Mouse (Mus musculus) cerebellum, adult 11 months (tissue): ENCODE measurements around the gene Znrd1.
A peak's percentile ranks its signal among the peaks of the same experiment; 100 is the strongest.

Experiments
- DNase-seq: peaks from one replicate; pipeline ENCODE4 v3.0.0; 2022

The Znrd1 gene

DNA sequence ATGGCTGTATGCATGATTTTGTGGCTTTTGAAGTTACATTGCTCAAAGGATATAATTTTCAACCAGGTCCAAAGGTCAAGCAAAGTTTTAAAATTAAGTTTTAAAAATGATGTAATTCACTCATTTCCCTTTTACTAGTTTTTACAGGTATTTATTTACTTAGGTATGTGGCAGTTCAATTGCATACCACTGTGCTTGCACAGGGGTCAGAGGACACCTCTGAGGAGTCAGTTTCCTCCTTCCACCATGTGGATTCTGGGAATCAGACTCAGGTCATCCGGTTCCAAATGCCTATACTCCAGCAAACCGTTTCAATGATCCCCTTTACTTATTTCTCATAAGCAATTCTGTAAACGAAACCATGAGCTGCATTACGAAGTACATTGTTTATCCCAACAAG, 35.6 kb downstream of the Znrd1 start:
- DNase-seq = no peak

DNA sequence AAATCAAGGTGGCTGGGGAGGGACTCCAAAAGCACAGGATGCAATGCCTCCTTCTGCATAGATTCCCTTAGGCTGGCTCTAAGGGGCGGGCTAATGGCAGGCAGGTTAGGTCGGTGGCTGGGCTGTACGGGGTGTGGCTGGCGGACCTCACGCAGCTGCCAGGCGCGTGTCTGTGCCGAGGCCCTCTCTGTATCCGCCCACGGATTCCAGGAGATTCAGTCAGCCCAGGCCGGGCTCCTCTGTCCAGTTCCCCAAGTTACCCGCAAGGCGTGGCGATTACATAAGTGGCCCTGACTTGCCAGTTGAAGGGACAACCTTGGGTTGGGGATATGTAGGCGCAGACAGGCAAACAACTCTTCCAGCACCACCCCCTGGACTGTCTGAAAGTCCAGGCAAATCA, 38.1 kb downstream of the Znrd1 start:
- DNase-seq = no peak

DNA sequence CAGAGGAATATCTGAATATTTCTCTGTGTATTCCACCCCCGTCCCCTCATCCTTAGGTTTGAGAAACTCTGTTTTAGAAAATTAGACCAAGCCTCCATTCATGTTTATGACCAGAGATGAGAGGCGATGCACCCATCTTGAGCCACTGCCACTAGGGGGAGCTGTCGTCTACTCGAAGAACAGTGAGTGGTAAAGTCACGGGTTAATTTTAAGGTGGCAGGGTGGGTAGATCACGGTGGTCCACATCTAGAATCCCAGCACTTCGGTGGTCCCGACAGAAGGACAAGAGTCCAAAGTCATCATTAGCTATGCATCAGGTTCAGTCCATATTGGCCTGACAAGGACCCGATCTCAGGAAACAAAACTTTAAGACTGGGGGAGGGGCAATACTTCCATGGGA, 43.3 kb downstream of the Znrd1 start:
- DNase-seq = peak; percentile 31

DNA sequence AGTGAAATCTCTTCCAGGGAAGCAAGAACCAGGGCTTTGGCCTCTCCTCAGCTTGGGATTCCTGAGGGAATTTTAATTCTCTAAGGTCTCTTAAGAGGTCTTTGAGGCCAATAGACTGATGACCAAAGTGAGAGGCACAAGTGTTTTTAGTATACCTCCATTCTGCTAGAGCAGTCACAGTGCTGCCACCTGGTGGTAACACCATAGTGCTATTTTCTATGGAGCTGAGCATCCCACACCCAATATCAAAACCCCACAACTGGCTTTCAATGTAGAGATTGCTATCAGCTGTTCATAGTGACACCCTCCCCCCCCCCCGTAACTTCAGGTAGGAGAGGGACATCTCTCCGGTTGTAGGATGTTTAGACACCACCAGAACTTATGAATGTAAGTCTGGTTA, 44.3 kb downstream of the Znrd1 start:
- peak; percentile 59 for DNase-seq

DNA sequence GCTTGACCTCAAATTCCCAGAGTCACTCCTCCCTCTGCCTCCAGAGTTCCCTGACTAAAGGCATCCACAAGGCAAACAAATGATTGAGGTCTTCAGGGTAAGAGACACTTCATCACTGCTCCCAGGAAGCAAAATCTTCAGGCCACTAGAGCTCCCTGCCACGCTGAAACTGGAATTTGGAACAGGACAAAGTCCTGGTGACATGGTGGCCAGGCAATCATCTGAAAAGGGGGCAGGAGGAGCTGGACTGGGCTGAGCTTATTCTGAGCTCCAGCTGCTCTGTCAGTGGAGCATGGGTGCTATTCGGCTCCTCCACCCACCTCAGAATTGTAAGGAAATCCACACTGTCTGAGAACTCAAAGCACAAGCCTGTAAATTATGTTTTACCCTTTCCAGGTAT, 46.3 kb downstream of the Znrd1 start:
- no peak for DNase-seq

DNA sequence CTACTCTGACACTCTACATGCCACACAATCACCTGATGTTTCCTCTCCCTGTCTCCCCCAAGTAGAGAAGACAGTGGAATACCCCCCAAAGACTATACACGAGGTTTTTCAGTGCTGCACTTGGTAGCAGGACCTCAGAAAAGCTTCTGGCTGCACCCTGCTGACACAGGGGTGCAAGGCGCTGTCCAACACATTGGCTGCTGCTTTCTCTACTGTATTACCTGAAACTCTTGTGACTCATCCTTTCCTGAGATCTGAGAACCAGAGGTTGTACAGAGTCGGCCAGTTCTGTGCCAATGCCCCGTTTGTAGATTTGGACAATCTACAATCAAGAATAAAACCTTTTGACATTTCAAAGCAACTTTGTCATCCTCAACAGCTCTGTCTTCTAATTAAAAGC, 48.6 kb downstream of the Znrd1 start:
- DNase-seq = no peak

DNA sequence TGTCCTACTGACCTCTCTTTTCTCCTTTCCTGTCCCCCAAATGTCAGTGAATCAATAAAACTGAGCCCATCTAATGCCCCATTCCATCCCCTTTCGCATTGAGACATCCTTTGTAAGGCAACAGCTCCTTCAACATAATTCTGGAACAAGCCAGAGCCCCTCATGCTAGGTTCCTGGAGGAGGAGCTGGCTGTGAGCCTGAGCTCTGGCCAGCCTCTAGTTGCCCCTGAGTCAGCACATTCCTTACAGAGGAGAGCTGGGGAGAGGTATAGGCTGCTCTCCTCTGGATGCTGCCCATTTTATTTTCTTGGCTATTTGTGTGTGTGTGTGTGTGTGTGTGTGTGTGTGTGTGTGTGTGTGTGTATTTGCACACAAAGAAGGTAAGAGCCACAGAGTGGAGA, 50.1 kb downstream of the Znrd1 start:
- no peak for DNase-seq
